ENCODE assay signal across 8 mouse cellular contexts in genomic region chr8:3516450-3517116, GRCm38 (mm10). TPM values are rescaled to one million over a fixed set of nuclear protein-coding genes. Genes with fewer than 3 reads are reported as not detected.
DNase-seq lines count a peak whose midpoint lies in the region; ATAC-seq lines count a peak whose summit lies in the region.

No protein-coding gene starts in this region.

- peak; percentile 81 for ATAC-seq in inflammation-experienced regulatory T-cells, adult 6 months
- peak; percentile 80 for ATAC-seq in megakaryocyte-erythroid progenitor cell, adult 5-6 weeks (replicated peaks; ENCODE audit: low FRiP score, low TSS enrichment, poor library complexity, severe bottlenecking)

- intact Hi-C loops in gastrocnemius, postnatal 14 days (cut with DNase I; ENCODE audit: low total_unique reads), result no loop called here
- intact Hi-C loops in left cerebral cortex, postnatal 10 days (cut with DNase I), result no loop called here

- DNase-seq in adrenal gland, adult (ENCODE audit: inconsistent age in 2 of 2, low spot score in 1 of 2), result peak; percentile 94 to 98
- DNase-seq in embryo, embryonic 10.5 days (ENCODE audit: low spot score), result peak; percentile 96
- peak; percentile 92 for DNase-seq in gastrocnemius, postnatal 14 days
- DNase-seq in left cerebral cortex, postnatal 10 days (ENCODE audit: extremely low spot score in 1 of 2, low spot score in 2 of 2), result peak; percentile 94 to 96
- peak; percentile 95 for DNase-seq in right cerebral cortex, postnatal 25 days
- DNase-seq in urinary bladder, postnatal 4 days (ENCODE audit: low spot score in 2 of 2), result peak; percentile 85 to 90

RNA-seq across cellular contexts. Expression of gene Pnpla6, which starts 1.4 kb away (rescaled TPM):
- 10 to 100 TPM in 1 of 2 experiments, 1 to 10 TPM in 1; 7.9 to 11.1 TPM for total RNA-seq in gastrocnemius, postnatal 14 days (2021)
- polyA plus RNA-seq in inflammation-experienced regulatory T-cells, adult 6 months (2017; shearing (Covaris generic)), result 10 to 100 TPM; 20.6 to 32.6 (median 27.7) TPM
- 10 to 100 TPM; 73.7 to 79.2 TPM for total RNA-seq in left cerebral cortex, postnatal 10 days (2021)
- total RNA-seq in megakaryocyte-erythroid progenitor cell, adult 5-6 weeks (2014; fragmentation: Nextera tagmentation), result 80.9 and 107 TPM in 2 replicates
- 28.9 and 35.4 TPM in 2 replicates for total RNA-seq in megakaryocyte-erythroid progenitor cell, adult 5-6 weeks (2017)

RNA-seq across cellular contexts. Expression of gene Mcoln1, which starts 16.3 kb away (rescaled TPM):
- 10 to 100 TPM; 16.5 to 17.4 TPM for total RNA-seq in gastrocnemius, postnatal 14 days (2021)
- 10 to 100 TPM; 15.3 to 26.3 (median 24.0) TPM for polyA plus RNA-seq in inflammation-experienced regulatory T-cells, adult 6 months (2017; shearing (Covaris generic))
- 10 to 100 TPM; 77.7 to 81.4 TPM for total RNA-seq in left cerebral cortex, postnatal 10 days (2021)
- total RNA-seq in megakaryocyte-erythroid progenitor cell, adult 5-6 weeks (2014; fragmentation: Nextera tagmentation), result 47.2 and 49.7 TPM in 2 replicates
- 21.0 and 23.1 TPM in 2 replicates for total RNA-seq in megakaryocyte-erythroid progenitor cell, adult 5-6 weeks (2017)

RNA-seq across cellular contexts. Expression of gene Zfp358, which starts 23.6 kb away (rescaled TPM):
- total RNA-seq in gastrocnemius, postnatal 14 days (2021), result 10 to 100 TPM; 16.5 to 17.6 TPM
- under 1 TPM in 2 of 3 experiments, not detected in 1; 0.60 to 0.86 TPM for polyA plus RNA-seq in inflammation-experienced regulatory T-cells, adult 6 months (2017; shearing (Covaris generic))
- 10 to 100 TPM; 29.4 to 31.2 TPM for total RNA-seq in left cerebral cortex, postnatal 10 days (2021)
- total RNA-seq in megakaryocyte-erythroid progenitor cell, adult 5-6 weeks (2014; fragmentation: Nextera tagmentation), result 8.8 and 9.3 TPM in 2 replicates
- 2.7 and 5.9 TPM in 2 replicates for total RNA-seq in megakaryocyte-erythroid progenitor cell, adult 5-6 weeks (2017)

RNA-seq across cellular contexts. Expression of gene Tex45, which starts 45.9 kb away (rescaled TPM):
- not detected for total RNA-seq in gastrocnemius, postnatal 14 days (2021)
- not detected for polyA plus RNA-seq in inflammation-experienced regulatory T-cells, adult 6 months (2017; shearing (Covaris generic))
- total RNA-seq in left cerebral cortex, postnatal 10 days (2021), result under 1 TPM in 1 of 2 experiments, not detected in 1; 0.30 TPM
- total RNA-seq in megakaryocyte-erythroid progenitor cell, adult 5-6 weeks (2014; fragmentation: Nextera tagmentation), result not detected in 2 replicates
- not detected in 2 replicates for total RNA-seq in megakaryocyte-erythroid progenitor cell, adult 5-6 weeks (2017)

RNA-seq across cellular contexts. Expression of gene Pex11g, which starts 49.1 kb away (rescaled TPM):
- total RNA-seq in gastrocnemius, postnatal 14 days (2021), result 1 to 10 TPM; 2.4 to 2.7 TPM
- 10 to 100 TPM in 2 of 3 experiments, 1 to 10 TPM in 1; 9.0 to 20.4 (median 16.7) TPM for polyA plus RNA-seq in inflammation-experienced regulatory T-cells, adult 6 months (2017; shearing (Covaris generic))
- 1 to 10 TPM in 1 of 2 experiments, under 1 TPM in 1; 0.73 to 1.1 TPM for total RNA-seq in left cerebral cortex, postnatal 10 days (2021)
- 2.0 and 3.0 TPM in 2 replicates for total RNA-seq in megakaryocyte-erythroid progenitor cell, adult 5-6 weeks (2014; fragmentation: Nextera tagmentation)
- total RNA-seq in megakaryocyte-erythroid progenitor cell, adult 5-6 weeks (2017), result 1.3 and 6.2 TPM in 2 replicates

Comparison
In these comparisons a context has a peak if more than half of its experiments do, and no peak if none do; other contexts are left out.
1. Peak in every context shown above with its lines: DNase-seq and ATAC-seq.